Comparison of ENCODE assay signal across 8 mouse cellular contexts in the genomic region with DNA sequence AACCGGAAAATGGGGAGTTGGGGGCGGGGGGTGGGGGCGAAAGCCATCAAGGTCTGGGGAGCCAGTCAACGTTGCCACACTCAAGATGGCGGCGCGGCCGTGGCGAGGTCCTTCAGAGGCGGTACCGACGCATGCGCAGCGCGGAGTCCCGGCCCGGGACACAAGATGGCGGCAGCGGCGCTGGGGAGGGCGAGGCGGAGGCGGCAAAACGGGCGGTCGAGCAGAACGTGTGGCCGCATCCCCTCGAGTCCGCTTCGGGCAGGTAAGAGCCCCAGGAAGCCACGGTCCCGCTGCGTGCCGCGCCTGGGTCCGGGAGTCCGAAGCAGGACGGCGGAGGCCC. TPM values are rescaled to one million over a fixed set of nuclear protein-coding genes. Genes with fewer than 3 reads are reported as not detected.
DNase-seq lines count a peak whose midpoint lies in the region; ATAC-seq lines count a peak whose summit lies in the region.

A gene (plus strand): TSS at position 77 of the 340 bp plus-strand sequence.

- DNase-seq in NIH3T3 (ENCODE audit: low read depth) = peak; percentile 94
- DNase-seq in cerebellum, postnatal 10 days = peak; percentile 98
- peak; percentile 81 to 88 for DNase-seq in frontal cortex, postnatal 14 days (ENCODE audit: low spot score in 2 of 2)
- DNase-seq in layer of hippocampus, postnatal 14 days (ENCODE audit: low spot score in 2 of 2) = peak; percentile 93 to 94
- DNase-seq in lung, postnatal 10 days = peak; percentile 94
- DNase-seq in ovary, postnatal 14 days (ENCODE audit: low spot score) = peak; percentile 96
- peak; percentile 96 for DNase-seq in thymus, postnatal 14 days

- H3K27ac ChIP-seq in hindbrain, embryonic 12.5 days = peak within 1 kb of the TSS; percentile 100

- H3K4me1 ChIP-seq in hindbrain, embryonic 12.5 days = peaks cover 30% of the 10 kb centered on the region

- WGBS in hindbrain, embryonic 12.5 days = under 1% methylated on average over 31 of the region's 40 CpGs

- H3K27me3 ChIP-seq in hindbrain, embryonic 12.5 days = no peaks in the 10 kb centered on the region

- H3K4me2 ChIP-seq in hindbrain, embryonic 12.5 days (replicated peaks) = peak within 1 kb of the TSS; percentile 88

- H3K9ac ChIP-seq in hindbrain, embryonic 12.5 days = peak within 1 kb of the TSS; percentile 99

- ATAC-seq in hindbrain, embryonic 12.5 days (ENCODE audit: low FRiP score) = peak; percentile 83

- peak within 1 kb of the TSS; percentile 92 for H3K4me3 ChIP-seq in hindbrain, embryonic 12.5 days

- no peaks in the 10 kb centered on the region for H3K9me3 ChIP-seq in hindbrain, embryonic 12.5 days (replicated peaks)

- H3K36me3 ChIP-seq in hindbrain, embryonic 12.5 days = peaks cover 18% of the 10 kb centered on the region

RNA-seq across cellular contexts. Expression of the gene that starts here (rescaled TPM):
- 85.2 and 87.6 TPM in 2 replicates for polyA plus RNA-seq in hindbrain, embryonic 12.5 days (2016; fragmentation: Nextera tagmentation; extraction: Ambion mirVana)
- total RNA-seq in layer of hippocampus, postnatal 14 days (2021) = 10 to 100 TPM; 43.5 to 48.8 TPM

Comparison
In these comparisons a context has a peak if more than half of its experiments do, and no peak if none do; other contexts are left out.
1. Peak in every context shown above with its lines: DNase-seq, ATAC-seq, H3K4me3 ChIP-seq and H3K27ac ChIP-seq.